31 mouse cellular contexts compared by ENCODE assay signal in the genomic region with DNA sequence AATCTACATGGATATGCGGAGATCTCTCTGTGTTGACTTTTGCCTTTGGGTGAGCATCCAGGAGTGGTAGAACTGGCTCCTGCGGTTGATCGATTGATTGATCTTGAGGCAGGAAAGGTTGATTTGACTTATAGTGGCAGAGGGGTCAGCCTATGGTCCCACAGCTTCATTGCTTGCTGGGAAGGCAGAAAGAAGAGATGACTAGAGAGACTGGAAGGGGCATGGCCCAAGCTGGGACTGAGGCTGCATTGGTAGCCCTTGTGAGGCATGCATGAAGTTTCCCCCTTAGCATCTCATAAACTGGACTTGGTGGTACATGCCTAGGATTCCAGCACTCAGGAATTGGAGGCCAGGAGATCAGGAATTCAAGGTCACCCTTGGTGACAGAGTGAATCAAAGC. TPM values are rescaled to one million over a fixed set of nuclear protein-coding genes. Genes with fewer than 3 reads are reported as not detected.
DNase-seq lines count a peak whose midpoint lies in the region; ATAC-seq and TF ChIP-seq lines count a peak whose summit lies in the region.
"Had no signal": no experiment of that assay in that cellular context is flagged by ENCODE, and none has a peak within 500 bp of the region (broad histone marks: within the 10 kb centered on the region; RNA-seq: fewer than 3 reads in every experiment).

No protein-coding gene starts in this region.

- no peaks in the 10 kb centered on the region for H3K36me3 ChIP-seq in hindbrain, embryonic 10.5 days
- H3K36me3 ChIP-seq in hindbrain, embryonic 13.5 days, result no peaks in the 10 kb centered on the region
- H3K36me3 ChIP-seq: embryonic facial prominence, embryonic 12.5 days; embryonic facial prominence, embryonic 15.5 days; forebrain, embryonic 12.5 days; forebrain, embryonic 15.5 days; heart, embryonic 12.5 days; heart, embryonic 15.5 days; hindbrain, embryonic 12.5 days; intestine, embryonic 15.5 days had no signal

- no peak overlapping the region for H3K4me3 ChIP-seq in gastrocnemius, adult 2 months
- no peak overlapping the region for H3K4me3 ChIP-seq in hindbrain, embryonic 10.5 days
- no peak overlapping the region for H3K4me3 ChIP-seq in hindbrain, embryonic 13.5 days
- H3K4me3 ChIP-seq: embryonic facial prominence, embryonic 12.5 days; embryonic facial prominence, embryonic 15.5 days; forebrain, embryonic 12.5 days; forebrain, embryonic 15.5 days; heart, adult 2 months; heart, embryonic 12.5 days; heart, embryonic 15.5 days; hindbrain, embryonic 12.5 days; intestine, embryonic 15.5 days had no signal

- intact Hi-C loops in gastrocnemius, adult 2 months (cut with DNase I), result no loop called here

- H3K9me3 ChIP-seq in hindbrain, embryonic 10.5 days, result no peaks in the 10 kb centered on the region
- no peaks in the 10 kb centered on the region for H3K9me3 ChIP-seq in hindbrain, embryonic 13.5 days
- H3K9me3 ChIP-seq: embryonic facial prominence, embryonic 12.5 days; embryonic facial prominence, embryonic 15.5 days; forebrain, embryonic 12.5 days; forebrain, embryonic 15.5 days; heart, embryonic 15.5 days; intestine, embryonic 15.5 days had no signal

- peak; percentile 4 to 13 for DNase-seq in gastrocnemius, postnatal 4 days (ENCODE audit: low spot score in 2 of 2)
- no peak for DNase-seq in gastrocnemius, adult 2 months
- DNase-seq in hindbrain, embryonic 10.5 days (ENCODE audit: low spot score), result peak; percentile 0
- DNase-seq in spleen, postnatal 4 days (ENCODE audit: low spot score in 2 of 2), result peak; percentile 6 to 36
- no peak for DNase-seq in spleen, postnatal 36 days (ENCODE audit: low spot score in 2 of 2)
- DNase-seq in testis, postnatal 10 days (ENCODE audit: low spot score), result peak; percentile 15
- no peak for DNase-seq in layer of hippocampus, postnatal 14 days (ENCODE audit: low spot score in 2 of 2)
- DNase-seq: adrenal gland, adult 8-10 months; adrenal gland, postnatal 25 days; cerebellum, adult 11-12 months; cerebellum, adult 8-10 months; cerebellum, postnatal 10 days; cerebellum, postnatal 36 days; gastrocnemius, postnatal 14 days; heart, adult 2 months; heart, postnatal 10 days; heart, postnatal 4 days had no signal

- H3K9ac ChIP-seq in hindbrain, embryonic 13.5 days, result no peak overlapping the region
- H3K9ac ChIP-seq: embryonic facial prominence, embryonic 12.5 days; embryonic facial prominence, embryonic 15.5 days; forebrain, embryonic 12.5 days; forebrain, embryonic 15.5 days; heart, embryonic 12.5 days; heart, embryonic 15.5 days; hindbrain, embryonic 12.5 days; intestine, embryonic 15.5 days had no signal

- no peak overlapping the region for H3K4me2 ChIP-seq in hindbrain, embryonic 13.5 days
- H3K4me2 ChIP-seq: embryonic facial prominence, embryonic 12.5 days; embryonic facial prominence, embryonic 15.5 days; forebrain, embryonic 12.5 days; forebrain, embryonic 15.5 days; heart, embryonic 12.5 days; heart, embryonic 15.5 days; hindbrain, embryonic 12.5 days; intestine, embryonic 15.5 days had no signal

- no peak overlapping the region for H3K27ac ChIP-seq in gastrocnemius, adult 2 months
- no peak overlapping the region for H3K27ac ChIP-seq in hindbrain, embryonic 10.5 days
- no peak overlapping the region for H3K27ac ChIP-seq in hindbrain, embryonic 13.5 days
- H3K27ac ChIP-seq: embryonic facial prominence, embryonic 12.5 days; embryonic facial prominence, embryonic 15.5 days; forebrain, embryonic 12.5 days; forebrain, embryonic 15.5 days; heart, adult 2 months; heart, embryonic 15.5 days; hindbrain, embryonic 12.5 days; intestine, embryonic 15.5 days had no signal

- H3K27me3 ChIP-seq in hindbrain, embryonic 10.5 days (ENCODE audit: insufficient read depth, poor library complexity, severe bottlenecking), result no peaks in the 10 kb centered on the region
- no peaks in the 10 kb centered on the region for H3K27me3 ChIP-seq in hindbrain, embryonic 13.5 days
- H3K27me3 ChIP-seq: embryonic facial prominence, embryonic 12.5 days; embryonic facial prominence, embryonic 15.5 days; forebrain, embryonic 12.5 days; forebrain, embryonic 15.5 days; heart, embryonic 15.5 days; hindbrain, embryonic 12.5 days; intestine, embryonic 15.5 days had no signal

- TF ChIP-seq CTCF in gastrocnemius, adult 2 months (IDR thresholded peaks at IDR 0.05), result no peak

- no peak for ATAC-seq in hindbrain, embryonic 13.5 days (ENCODE audit: low FRiP score)
- ATAC-seq: CD4-positive, CD25-positive, alpha-beta regulatory T cell, adult 4 months; forebrain, embryonic 15.5 days; hindbrain, embryonic 16.5 days; intestine, embryonic 15.5 days had no signal

- peaks cover 3% of the 10 kb centered on the region; the same call in 1 of the 2 replicates for H3K4me1 ChIP-seq in hindbrain, embryonic 10.5 days (replicated peaks)
- H3K4me1 ChIP-seq in hindbrain, embryonic 13.5 days (replicated peaks), result no peaks in the 10 kb centered on the region
- H3K4me1 ChIP-seq: embryonic facial prominence, embryonic 12.5 days; embryonic facial prominence, embryonic 15.5 days; forebrain, embryonic 12.5 days; forebrain, embryonic 15.5 days; heart, embryonic 12.5 days; heart, embryonic 15.5 days; intestine, embryonic 15.5 days had no signal

- WGBS in hindbrain, embryonic 10.5 days, result 99% methylated on average over 3 of the region's 3 CpGs
- WGBS in hindbrain, embryonic 13.5 days, result 97% methylated on average over 3 of the region's 3 CpGs

RNA-seq across cellular contexts. Expression of a gene that starts 11.7 kb away (rescaled TPM):
- under 1 TPM; 0.52 to 0.54 TPM for total RNA-seq in gastrocnemius, postnatal 4 days (2021)
- total RNA-seq in gastrocnemius, adult 2 months (2021), result not detected
- 0.17 and 0.73 TPM in 2 replicates for polyA plus RNA-seq in hindbrain, embryonic 10.5 days (2016; fragmentation: Nextera tagmentation; extraction: Ambion mirVana)
- polyA plus RNA-seq in hindbrain, embryonic 13.5 days (2015; fragmentation: Nextera tagmentation; extraction: Ambion mirVana), result 0.16 and 0.29 TPM in 2 replicates
- total RNA-seq in layer of hippocampus, postnatal 14 days (2021), result not detected
- total RNA-seq: gastrocnemius, postnatal 14 days; MEL had no signal
- polyA plus RNA-seq: embryonic facial prominence, embryonic 12.5 days; heart, embryonic 12.5 days; hindbrain, embryonic 16.5 days had no signal

RNA-seq across cellular contexts. Expression of a gene that starts 54.2 kb away (rescaled TPM):
- total RNA-seq in gastrocnemius, postnatal 4 days (2021), result 10 to 100 TPM; 13.9 to 59.4 TPM
- 1 to 10 TPM in 1 of 2 experiments, under 1 TPM in 1; 0.41 to 3.3 TPM for total RNA-seq in gastrocnemius, adult 2 months (2021)
- not detected in 2 replicates for polyA plus RNA-seq in hindbrain, embryonic 10.5 days (2016; fragmentation: Nextera tagmentation; extraction: Ambion mirVana)
- polyA plus RNA-seq in hindbrain, embryonic 13.5 days (2015; fragmentation: Nextera tagmentation; extraction: Ambion mirVana), result not detected in 2 replicates
- total RNA-seq in layer of hippocampus, postnatal 14 days (2021), result not detected
- total RNA-seq: MEL had no signal
- polyA plus RNA-seq: brain, embryonic 14.5 days; C2C12; CD4-positive, CD25-positive, alpha-beta regulatory T cell, adult 4 months; embryonic facial prominence, embryonic 12.5 days; embryonic facial prominence, embryonic 15.5 days; forebrain, embryonic 12.5 days; forebrain, embryonic 15.5 days; hindbrain, embryonic 12.5 days; hindbrain, embryonic 16.5 days had no signal

Comparison
In these comparisons a context has a peak if more than half of its experiments do, and no peak if none do; other contexts are left out.
1. DNase-seq: peak in gastrocnemius, postnatal 4 days (2 of 2), hindbrain, embryonic 10.5 days (single experiment), spleen, postnatal 4 days (2 of 2) and testis, postnatal 10 days (single experiment); none in gastrocnemius, adult 2 months (single experiment), spleen, postnatal 36 days (0 of 2) and layer of hippocampus, postnatal 14 days (0 of 2).